Mouse (Mus musculus) neural tube, embryonic 10.5 days (tissue): ENCODE data around the gene Ahsa1.
"Not testable (repeated sequence)": the region's sequence is repeated elsewhere in the genome, so short reads cannot be mapped to it uniquely, and the experiment has no call there.

Experiments
- DNase-seq: peaks from one replicate; pipeline ENCODE4 v3.0.0-alpha.2; 2017; ENCODE audit warnings: low spot score; ENCODE audit errors: extremely low spot score

Gene Ahsa1

DNA sequence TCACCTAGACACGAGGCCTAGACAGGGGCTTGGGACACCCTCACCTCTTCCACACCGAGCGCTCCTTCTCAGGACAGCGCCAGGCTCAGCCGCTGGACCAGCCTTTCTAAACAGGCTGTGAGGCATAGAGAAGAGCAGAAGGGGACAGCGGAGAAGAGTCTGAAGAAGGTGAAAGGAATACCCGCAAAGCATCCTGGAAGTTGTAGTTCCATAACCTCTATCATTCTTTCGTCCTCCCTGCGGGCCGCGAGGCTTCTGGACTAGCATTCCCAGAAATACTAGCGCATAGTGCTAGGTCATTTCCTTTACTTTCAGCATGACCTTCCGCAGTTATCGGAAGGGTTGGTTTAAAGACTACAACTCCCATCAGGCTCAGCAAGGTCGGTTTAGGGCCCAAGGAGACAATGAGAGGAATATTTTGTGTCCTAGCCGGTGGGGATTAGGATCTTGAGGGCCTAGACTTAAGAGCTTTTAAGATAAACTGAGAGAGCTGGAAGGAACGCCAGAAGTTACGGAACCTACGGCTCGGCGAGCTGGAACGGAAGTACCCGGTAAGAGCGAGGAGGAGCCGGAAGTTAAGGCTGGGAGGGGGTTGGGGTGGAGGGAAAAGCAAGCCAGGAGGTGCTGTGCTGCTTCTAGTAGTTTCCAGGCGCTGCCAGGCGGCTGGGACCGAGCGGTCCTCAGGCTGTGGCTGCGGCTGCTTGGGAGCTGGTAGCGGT, at the start of gene Ahsa1, which contains the start of gene Vipas39:
TSS of gene Ahsa1 (plus strand) at position 372 of the 719 bp plus-strand sequence.
TSS of gene Vipas39 (minus strand) at position 149 of the 719 bp plus-strand sequence.
- peak; percentile 90 for DNase-seq

DNA sequence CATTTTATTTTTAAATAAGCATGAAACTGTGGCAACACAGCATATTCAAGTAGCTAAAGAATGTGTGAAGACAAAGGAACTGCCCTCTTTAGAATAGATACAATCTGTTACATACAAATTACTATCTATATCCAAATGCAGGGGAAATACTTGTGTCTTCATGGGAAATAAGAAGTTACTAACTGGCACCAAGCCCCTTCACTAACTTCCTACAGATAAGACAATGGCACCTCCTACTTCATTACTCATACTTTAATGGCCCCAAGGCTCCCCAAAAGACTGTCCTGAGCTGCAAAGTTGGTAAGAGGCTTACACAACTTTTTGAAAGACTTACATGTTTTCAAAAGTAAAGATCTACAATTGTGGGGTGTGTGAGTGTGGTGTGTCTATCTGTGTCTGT, 48.7 kb upstream of the Ahsa1 start:
- DNase-seq, result no peak

DNA sequence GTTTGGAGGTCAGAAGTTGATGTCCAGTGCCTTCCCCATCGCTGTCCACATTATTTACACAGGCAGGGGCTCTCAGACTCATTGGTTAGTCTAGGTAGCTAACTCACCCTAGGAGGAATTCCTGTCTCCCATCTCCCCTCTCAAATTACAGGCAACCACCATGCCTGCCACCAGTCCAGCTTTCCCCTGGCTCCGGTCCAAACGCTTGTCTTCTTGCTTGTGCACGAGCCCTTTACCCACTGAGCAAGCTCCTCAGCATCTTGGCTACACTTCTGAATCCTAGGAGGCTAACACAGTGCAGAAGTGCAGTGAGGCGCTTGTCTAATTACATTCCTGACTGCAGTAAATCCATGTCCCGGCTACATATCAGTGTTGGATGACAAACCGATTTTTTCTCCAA, 46.9 kb upstream of the Ahsa1 start:
- peak; percentile 15 for DNase-seq

DNA sequence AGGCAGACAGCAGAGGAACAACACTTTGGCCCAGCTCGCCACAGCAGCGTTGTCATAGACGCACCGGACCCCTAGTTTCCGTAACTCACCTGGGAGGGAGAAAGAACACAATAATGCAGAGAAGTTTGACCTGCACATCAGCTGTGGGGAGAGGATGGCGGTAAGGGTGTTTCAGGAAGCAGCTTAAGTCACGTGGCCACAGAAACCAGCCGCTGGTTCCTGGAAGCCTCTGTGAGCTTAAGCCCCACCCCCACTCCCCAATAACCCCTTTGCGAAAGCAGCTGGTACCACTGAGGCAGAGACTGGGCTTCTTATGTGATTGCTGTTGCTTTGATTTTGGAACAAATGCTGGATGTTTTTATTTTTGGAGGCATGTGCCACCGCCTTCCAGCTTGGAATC, 41.3 kb upstream of the Ahsa1 start:
- no peak for DNase-seq

GRCm38 (mm10) chr12:87226801-87227200, 39.5 kb upstream of the Ahsa1 start:
- DNase-seq, result no peak

DNA sequence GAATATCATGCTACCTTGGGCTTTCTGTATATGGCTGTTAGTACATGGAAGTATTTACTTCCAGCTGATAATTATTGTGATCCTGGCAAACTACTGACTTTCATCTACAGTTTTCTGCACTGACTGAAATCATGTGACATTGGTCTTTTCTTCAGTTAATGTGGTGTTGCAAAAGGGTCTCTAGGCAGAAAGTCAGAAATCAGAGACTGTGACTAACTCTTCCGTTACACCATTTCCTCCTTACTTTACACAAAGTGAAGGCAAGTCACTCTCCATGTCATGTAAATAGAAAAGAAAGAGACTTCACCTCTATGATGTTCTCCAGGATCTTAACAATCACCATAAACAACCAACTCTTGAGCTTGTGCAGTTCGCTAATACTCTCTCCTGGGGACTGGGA, 36.6 kb upstream of the Ahsa1 start:
- no peak for DNase-seq

DNA sequence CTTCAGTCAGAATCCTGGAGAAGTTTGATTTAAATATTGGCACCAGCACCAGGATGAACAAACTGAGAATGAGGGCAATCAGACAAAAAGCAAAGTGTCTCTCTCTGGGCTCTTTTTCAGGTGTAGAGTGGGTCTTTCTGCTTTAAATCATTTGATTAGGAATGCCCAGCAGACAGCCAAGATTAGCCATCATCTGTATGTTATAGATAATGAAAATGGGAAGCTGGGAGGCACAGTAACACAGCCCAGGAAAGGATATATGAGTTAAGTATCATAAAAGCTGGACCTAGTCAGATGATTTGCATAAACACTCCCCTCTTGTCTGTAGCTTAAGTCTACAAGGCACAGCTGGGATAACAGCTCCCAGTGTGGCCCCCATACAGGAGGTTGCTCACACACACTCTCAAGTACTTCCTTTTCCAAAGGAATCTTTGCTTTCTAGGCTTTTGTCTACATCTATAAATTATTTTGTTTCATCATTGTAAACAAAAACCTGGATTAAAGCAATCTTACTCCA, 35.8 kb upstream of the Ahsa1 start:
- no peak for DNase-seq

DNA sequence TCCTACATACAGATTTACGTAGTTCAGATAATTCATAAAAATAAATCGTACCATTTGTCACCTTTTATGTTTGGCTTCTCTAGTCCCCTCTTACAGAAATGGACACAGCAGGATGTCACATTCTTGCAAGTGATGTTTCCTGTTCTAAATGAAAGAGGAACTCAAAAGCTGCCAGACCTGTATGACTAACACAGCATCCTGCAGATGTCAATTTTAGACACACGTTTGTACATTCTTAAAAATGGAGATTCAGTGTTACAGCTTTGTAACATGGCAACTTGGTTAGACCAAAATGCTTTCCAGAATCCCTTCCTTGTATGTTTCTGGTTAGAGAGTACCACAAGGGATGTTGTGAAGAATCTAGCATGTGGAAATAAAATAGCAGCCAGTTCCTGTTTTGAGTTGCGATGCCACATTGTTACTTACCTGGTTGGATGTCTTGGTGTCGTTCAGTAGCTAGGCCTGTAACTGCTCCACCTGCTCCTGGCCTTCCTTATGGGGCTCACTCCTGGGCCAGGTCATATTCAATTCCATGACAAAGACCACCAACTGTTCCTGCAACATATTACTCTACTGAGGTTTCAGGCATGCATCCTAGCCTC, 29.3 kb upstream of the Ahsa1 start:
- DNase-seq, result no peak

GRCm38 (mm10) chr12:87238632-87239031, 27.6 kb upstream of the Ahsa1 start, which contains the start of gene Noxred1:
TSS of gene Noxred1 (minus strand) at chr12:87238732.
- DNase-seq, result no peak

GRCm38 (mm10) chr12:87250161-87250560, 16.1 kb upstream of the Ahsa1 start:
- no peak for DNase-seq

- no peak for DNase-seq
These were observed 12.4 kb upstream of the Ahsa1 start for GRCm38 (mm10) chr12:87253878-87254277.

GRCm38 (mm10) chr12:87256629-87257028, 9.7 kb upstream of the Ahsa1 start:
- no peak for DNase-seq

- DNase-seq, result no peak
These were observed 5.7 kb upstream of the Ahsa1 start for GRCm38 (mm10) chr12:87260562-87260961.

- no peak for DNase-seq
These were observed 835 bp upstream of the Ahsa1 start for GRCm38 (mm10) chr12:87265444-87265843.

DNA sequence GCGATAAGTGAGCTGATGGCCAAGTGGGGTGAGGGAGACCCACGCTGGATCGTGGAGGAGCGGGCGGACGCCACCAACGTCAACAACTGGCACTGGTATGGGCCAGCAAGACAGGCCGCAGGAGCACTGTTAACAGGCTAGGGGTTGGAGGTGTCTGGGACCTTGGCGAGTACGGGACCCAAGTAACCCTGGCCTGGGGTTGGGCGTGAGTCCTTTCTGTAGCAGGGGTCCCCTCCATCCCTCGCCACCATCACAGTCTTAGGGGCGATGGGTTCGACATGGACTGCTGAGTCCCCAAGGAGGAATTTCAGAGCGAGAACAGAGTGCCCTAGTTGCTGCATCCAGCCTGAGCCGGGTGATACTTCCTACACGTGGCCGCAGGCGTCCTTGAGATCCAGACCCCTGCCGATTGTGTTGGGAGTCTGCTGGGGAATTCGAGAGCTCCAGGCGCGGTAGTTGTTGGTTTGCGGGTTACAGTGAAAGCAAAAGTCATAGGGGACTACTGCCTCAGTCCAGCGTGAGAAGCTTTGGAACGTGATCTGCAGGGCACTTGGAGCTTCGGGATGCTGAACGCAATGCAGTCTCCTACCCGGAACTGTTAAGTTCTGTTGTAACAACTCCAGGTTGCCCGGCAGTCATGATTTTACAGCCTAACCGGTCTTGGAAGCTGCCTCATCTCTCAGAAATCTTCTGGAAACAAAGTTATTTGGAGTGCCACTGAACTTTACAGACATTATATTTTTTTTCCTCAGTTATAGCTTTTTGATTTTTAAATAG, 736 bp downstream of the Ahsa1 start:
- DNase-seq, result no peak

DNA sequence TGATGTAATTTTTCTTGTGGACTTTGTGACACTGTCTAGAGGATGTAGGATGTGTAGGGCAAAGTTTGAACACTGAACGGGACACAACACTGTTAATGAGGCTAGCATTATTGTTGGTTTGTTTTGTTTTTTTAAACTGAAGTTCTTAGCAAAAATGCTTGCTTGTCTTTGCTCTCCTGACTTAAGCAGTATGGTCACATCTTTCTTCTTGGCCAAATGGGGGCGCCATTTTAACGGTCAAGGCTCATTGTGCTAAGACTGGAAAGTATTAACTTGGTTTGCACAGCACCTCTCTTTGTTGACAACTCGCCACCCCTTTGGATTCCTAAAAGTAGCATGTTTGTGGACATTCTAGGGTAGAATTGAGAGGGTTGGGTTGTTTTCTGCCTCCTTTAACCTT, 1.4 kb downstream of the Ahsa1 start:
- no peak for DNase-seq

GRCm38 (mm10) chr12:87274853-87275831, 8.9 kb downstream of the Ahsa1 start:
- no peak for DNase-seq

GRCm38 (mm10) chr12:87277251-87277650, 11.0 kb downstream of the Ahsa1 start:
- DNase-seq, result not testable (repeated sequence)

- DNase-seq, result no peak
These were observed 11.9 kb downstream of the Ahsa1 start for GRCm38 (mm10) chr12:87278118-87278730.

DNA sequence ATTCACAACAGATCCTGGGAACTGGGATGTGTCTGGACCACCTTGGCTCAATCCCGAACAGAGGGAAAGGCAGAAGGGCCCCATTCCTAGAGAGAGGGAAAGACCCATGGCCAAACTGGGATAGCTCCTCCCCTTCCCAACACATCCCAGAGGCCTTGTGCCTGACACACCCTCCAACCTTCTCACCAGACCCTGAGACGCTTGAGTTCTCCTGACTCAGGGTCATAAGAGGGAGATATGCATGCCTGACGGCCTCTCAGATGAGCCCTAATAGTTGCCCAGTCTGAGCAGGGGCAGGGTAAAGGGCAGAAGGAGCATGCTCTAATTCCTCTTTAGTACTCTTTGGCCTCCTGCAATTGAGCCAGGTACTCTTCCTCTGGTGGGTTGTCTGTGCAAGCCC, 13.1 kb downstream of the Ahsa1 start:
- DNase-seq, result no peak
